Mouse (Mus musculus) G1E (cell line): ENCODE data around the gene Gpr137b.
"Not testable (repeated sequence)": the region's sequence is repeated elsewhere in the genome, so short reads cannot be mapped to it uniquely, and the experiment has no call there.

Experiments used
- CTCF ChIP-seq: IDR thresholded peaks from 2 replicates; pipeline ENCODE4 v1.5.1; 2012; ENCODE audit warnings: low read depth, low read length, inconsistent platforms, mixed read lengths
- GATA1 ChIP-seq: IDR thresholded peaks from 2 replicates; pipeline ENCODE4 v1.6.1; 2012; ENCODE audit warnings: borderline replicate concordance, low read length, inconsistent platforms, mixed read lengths
- TAL1 ChIP-seq: conservative IDR thresholded peaks from 2 replicates; pipeline ENCODE4 v1.6.1; 2012; ENCODE audit warnings: low read depth, low read length, inconsistent platforms, mixed read lengths

GRCm38 (mm10) chr13:13360045-13360444 is 33.8 kb downstream of the Gpr137b start:
- not testable (repeated sequence) for TF ChIP-seq CTCF, GATA1, TAL1
